Mouse (Mus musculus): ENCODE results near the gene H2-Q2. TPM values are rescaled to one million over a fixed set of nuclear protein-coding genes. Genes with fewer than 3 reads are reported as not detected.

The H2-Q2 gene
- 47.9 TPM for polyA plus RNA-seq (2017; shearing (Covaris generic))

DNA sequence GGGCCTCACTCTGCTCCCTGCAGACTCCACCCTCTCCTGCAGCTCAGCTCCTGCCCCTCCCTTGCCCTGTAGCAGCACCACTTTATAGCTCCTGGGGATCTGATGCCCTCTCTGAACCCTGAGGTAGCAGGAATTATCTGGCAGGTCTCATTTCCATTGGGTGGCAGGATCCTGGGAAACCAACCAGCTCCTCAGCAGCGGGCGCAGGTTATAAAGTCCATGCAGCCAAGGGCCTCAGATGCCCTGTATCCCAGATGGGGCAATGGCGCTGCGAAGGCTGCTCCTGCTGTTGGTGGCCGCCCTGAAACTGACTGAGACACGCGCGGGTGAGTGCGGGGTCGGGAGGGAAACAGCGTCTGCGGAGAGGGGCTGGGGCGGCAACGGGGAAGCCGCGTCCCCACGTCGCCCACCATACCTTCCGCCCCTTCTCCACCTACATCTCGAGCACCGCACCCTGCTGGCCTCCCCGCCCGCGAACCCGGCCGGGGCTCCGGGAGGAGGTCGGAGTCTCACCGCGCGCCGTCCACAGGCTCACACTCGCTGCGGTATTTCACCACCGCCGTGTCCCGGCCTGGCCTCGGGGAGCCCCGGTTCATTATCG, at the start of gene H2-Q2:
TSS of gene H2-Q2 (plus strand) at position 172 of the 601 bp plus-strand sequence.

DNA sequence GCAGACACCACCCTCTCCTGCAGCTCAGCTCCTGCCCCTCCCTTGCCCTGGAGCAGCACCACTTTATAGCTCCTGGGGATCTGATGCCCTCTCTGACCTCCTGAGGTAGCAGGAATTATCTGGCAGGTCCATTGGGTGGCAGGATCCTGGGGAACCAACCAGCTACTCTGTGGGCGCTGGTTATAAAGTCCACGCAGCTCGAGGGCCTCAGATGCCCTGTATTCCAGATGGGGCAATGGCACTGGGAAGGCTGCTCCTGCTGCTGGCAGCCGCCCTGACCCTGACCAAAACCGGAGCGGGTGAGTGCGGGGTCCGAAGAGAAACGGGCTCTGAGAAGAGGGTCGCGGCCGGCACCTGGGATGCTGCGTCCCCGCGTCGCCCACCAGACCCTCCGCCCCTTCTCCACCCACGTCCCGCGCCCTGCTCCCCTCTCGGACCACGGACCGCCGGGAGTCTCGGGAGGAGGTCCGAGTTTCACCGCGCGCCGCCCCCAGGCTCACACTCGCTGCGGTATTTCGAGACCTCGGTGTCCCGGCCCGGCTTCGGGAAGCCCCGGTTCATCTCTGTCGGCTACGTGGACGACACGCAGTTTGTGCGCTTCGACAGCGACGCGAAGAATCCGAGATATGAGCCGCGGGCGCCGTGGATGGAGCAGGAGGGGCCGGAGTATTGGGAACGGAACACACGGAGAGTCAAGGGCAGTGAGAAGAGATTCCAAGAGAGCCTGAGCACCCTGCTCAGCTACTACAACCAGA, 21.5 kb upstream of the H2-Q2 start, which contains the start of gene H2-Q1:
TSS of gene H2-Q1 (plus strand) at position 79 of the 755 bp plus-strand sequence.

DNA sequence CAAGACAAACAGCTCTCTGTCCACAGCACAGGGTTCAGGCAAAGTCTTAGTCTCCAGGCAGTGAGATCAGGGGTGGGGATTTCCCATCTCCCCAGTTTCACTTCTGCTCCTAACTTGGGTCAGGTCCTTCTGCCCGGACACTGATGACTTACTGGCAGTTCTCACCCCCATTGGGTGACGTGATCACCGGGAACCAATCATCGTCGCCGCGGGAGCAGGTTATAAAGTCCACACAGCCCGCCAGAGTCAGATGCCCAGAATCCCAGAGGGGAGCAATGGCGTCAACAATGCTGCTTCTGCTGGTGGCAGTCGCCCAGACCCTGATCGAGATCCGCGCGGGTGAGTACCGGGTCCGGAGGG, 37.3 kb downstream of the H2-Q2 start, which contains the start of gene H2-Q4:
TSS of gene H2-Q4 (plus strand) at position 249 of the 360 bp plus-strand sequence.

Other genes starting within 250 kb of the H2-Q2 start
- gene Ly6g5c, start 234.0 kb upstream of the H2-Q2 start, polyA plus RNA-seq (2017; shearing (Covaris generic)) = not detected
- 2.1 TPM for gene Ly6g5b, start 226.8 kb upstream of the H2-Q2 start, polyA plus RNA-seq (2017; shearing (Covaris generic))
- gene Gpank1, start 220.8 kb upstream of the H2-Q2 start, polyA plus RNA-seq (2017; shearing (Covaris generic)) = 43.9 TPM
- gene Csnk2b, start 220.2 kb upstream of the H2-Q2 start, polyA plus RNA-seq (2017; shearing (Covaris generic)) = 190 TPM
- gene D17H6S53E, start 215.9 kb upstream of the H2-Q2 start, polyA plus RNA-seq (2017; shearing (Covaris generic)) = 0.75 TPM
- not detected for gene Apom, start 210.2 kb upstream of the H2-Q2 start, polyA plus RNA-seq (2017; shearing (Covaris generic))
- gene Bag6, start 207.1 kb upstream of the H2-Q2 start, polyA plus RNA-seq (2017; shearing (Covaris generic)) = 75.1 TPM
- gene Prrc2a, start 177.3 kb upstream of the H2-Q2 start, polyA plus RNA-seq (2017; shearing (Covaris generic)) = 38.6 TPM
- not detected for gene Aif1, start 166.2 kb upstream of the H2-Q2 start, polyA plus RNA-seq (2017; shearing (Covaris generic))
- gene Lst1, start 153.8 kb upstream of the H2-Q2 start, polyA plus RNA-seq (2017; shearing (Covaris generic)) = 1.6 TPM
- 849 TPM for gene Ltb, start 147.8 kb upstream of the H2-Q2 start, polyA plus RNA-seq (2017; shearing (Covaris generic))
- 107 TPM for gene Tnf, start 140.2 kb upstream of the H2-Q2 start, polyA plus RNA-seq (2017; shearing (Covaris generic))
- gene Lta, start 136.9 kb upstream of the H2-Q2 start, polyA plus RNA-seq (2017; shearing (Covaris generic)) = 42.5 TPM
- gene Gm16181, start 121.4 kb upstream of the H2-Q2 start, polyA plus RNA-seq (2017; shearing (Covaris generic)) = not detected
- 4.8 TPM for gene Atp6v1g2, start 108.6 kb upstream of the H2-Q2 start, polyA plus RNA-seq (2017; shearing (Covaris generic))
- 18.7 TPM for gene Nfkbil1, start 106.5 kb upstream of the H2-Q2 start, polyA plus RNA-seq (2017; shearing (Covaris generic))
- 170 TPM for gene Ddx39b, start 100.5 kb upstream of the H2-Q2 start, polyA plus RNA-seq (2017; shearing (Covaris generic))
- gene H2-D1, start 79.5 kb upstream of the H2-Q2 start, polyA plus RNA-seq (2017; shearing (Covaris generic)) = 6,438 TPM
- gene H2-Q1, start 21.8 kb upstream of the H2-Q2 start, polyA plus RNA-seq (2017; shearing (Covaris generic)) = 0.26 TPM
- 69.3 TPM for gene H2-Q4, start 37.4 kb downstream of the H2-Q2 start, polyA plus RNA-seq (2017; shearing (Covaris generic))
- gene H2-Q6, start 82.6 kb downstream of the H2-Q2 start, polyA plus RNA-seq (2017; shearing (Covaris generic)) = 1,046 TPM
- 2,635 TPM for gene H2-Q7, start 96.9 kb downstream of the H2-Q2 start, polyA plus RNA-seq (2017; shearing (Covaris generic))
- gene H2-Q10, start 127.8 kb downstream of the H2-Q2 start, polyA plus RNA-seq (2017; shearing (Covaris generic)) = 121 TPM
- not detected for gene Pou5f1, start 163.8 kb downstream of the H2-Q2 start, polyA plus RNA-seq (2017; shearing (Covaris generic))
- gene Tcf19, start 174.6 kb downstream of the H2-Q2 start, polyA plus RNA-seq (2017; shearing (Covaris generic)) = 12.1 TPM
- 15.1 TPM for gene Cchcr1, start 174.9 kb downstream of the H2-Q2 start, polyA plus RNA-seq (2017; shearing (Covaris generic))
- not detected for gene Psors1c2, start 191.0 kb downstream of the H2-Q2 start, polyA plus RNA-seq (2017; shearing (Covaris generic))
- gene Cdsn, start 209.9 kb downstream of the H2-Q2 start, polyA plus RNA-seq (2017; shearing (Covaris generic)) = not detected
- not detected for gene 2300002M23Rik, start 225.2 kb downstream of the H2-Q2 start, polyA plus RNA-seq (2017; shearing (Covaris generic))

All from effector memory CD4-positive, alpha-beta T cell, adult 5 months (primary cell).